Mouse (Mus musculus) embryonic fibroblast, embryonic 13.5 days (primary cell): ENCODE data around the gene Mettl7b.

Source experiments
- CTCF ChIP-seq: IDR thresholded peaks from 2 replicates; pipeline ENCODE4 v1.5.1; 2011; ENCODE audit warnings: mild to moderate bottlenecking, control low read depth, low read length, moderate library complexity, borderline replicate concordance; ENCODE audit not compliant: insufficient read depth
- POLR2A ChIP-seq: IDR thresholded peaks from 2 replicates; pipeline ENCODE4 v1.6.1; 2011; ENCODE audit warnings: low read depth, mild to moderate bottlenecking, control low read depth, low read length, moderate library complexity

DNA sequence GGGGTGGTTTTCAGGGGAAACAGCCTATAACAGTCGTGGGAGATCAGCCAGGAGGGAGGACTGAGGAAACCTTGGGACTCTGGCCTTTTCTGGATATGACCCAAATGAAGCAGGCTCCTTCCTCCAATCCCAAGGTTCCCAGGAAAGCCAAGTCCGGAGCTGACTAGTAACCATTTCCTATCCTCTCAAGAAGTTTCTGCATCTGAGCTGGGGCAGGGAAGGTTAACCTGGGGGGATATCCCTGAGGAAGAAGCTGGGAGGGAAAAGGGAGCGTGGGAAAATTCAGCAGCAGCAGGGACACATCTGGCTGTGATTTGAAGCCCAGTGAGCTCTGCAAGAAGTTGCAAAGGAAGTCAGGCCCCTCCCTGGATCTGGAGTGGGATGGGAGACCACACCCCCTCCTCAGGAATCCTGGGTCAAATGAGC is 40.0 kb downstream of the Mettl7b start:
- TF ChIP-seq CTCF: no peak
- TF ChIP-seq POLR2A: no peak
